Mouse (Mus musculus): ENCODE results near the gene Sox6.
A peak's percentile ranks its signal among the peaks of the same experiment; 100 is the strongest.

Sox6 gene

GRCm38 (mm10) chr7:115485664-115486409 is 552.8 kb downstream of the Sox6 start:
- DNase-seq (ENCODE audit: low read depth): no peak

GRCm38 (mm10) chr7:115477763-115478162 is 560.8 kb downstream of the Sox6 start:
- no peak for DNase-seq (ENCODE audit: low read depth)

GRCm38 (mm10) chr7:115476881-115477665 is 561.5 kb downstream of the Sox6 start:
- DNase-seq (ENCODE audit: low read depth): no peak

- DNase-seq (ENCODE audit: low read depth): no peak
Measured at GRCm38 (mm10) chr7:115475176-115475575, 563.4 kb downstream of the Sox6 start.

GRCm38 (mm10) chr7:115474115-115474514 is 564.5 kb downstream of the Sox6 start:
- DNase-seq (ENCODE audit: low read depth): no peak

- DNase-seq (ENCODE audit: low read depth): no peak
Measured at GRCm38 (mm10) chr7:115472850-115473249, 565.7 kb downstream of the Sox6 start.

DNA sequence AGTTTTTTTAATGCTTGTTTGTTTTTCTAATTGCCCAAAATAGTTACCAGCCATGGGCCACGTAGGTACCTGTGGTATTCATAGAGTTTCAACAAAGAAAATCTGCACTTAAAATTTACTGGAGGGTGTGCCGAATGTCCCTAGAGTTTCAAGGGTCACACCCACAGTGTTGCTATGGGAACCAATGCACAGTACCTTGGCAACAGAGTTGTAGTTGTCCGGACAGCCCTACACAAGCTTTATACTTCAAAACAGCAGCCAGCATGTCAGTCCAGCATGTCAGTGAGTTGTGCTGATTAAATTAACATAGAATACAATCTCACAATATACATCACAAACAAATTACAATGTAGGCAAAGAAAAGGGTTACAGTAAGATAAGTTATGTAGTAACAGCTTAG is 567.1 kb downstream of the Sox6 start:
- no peak for DNase-seq (ENCODE audit: low read depth)

DNA sequence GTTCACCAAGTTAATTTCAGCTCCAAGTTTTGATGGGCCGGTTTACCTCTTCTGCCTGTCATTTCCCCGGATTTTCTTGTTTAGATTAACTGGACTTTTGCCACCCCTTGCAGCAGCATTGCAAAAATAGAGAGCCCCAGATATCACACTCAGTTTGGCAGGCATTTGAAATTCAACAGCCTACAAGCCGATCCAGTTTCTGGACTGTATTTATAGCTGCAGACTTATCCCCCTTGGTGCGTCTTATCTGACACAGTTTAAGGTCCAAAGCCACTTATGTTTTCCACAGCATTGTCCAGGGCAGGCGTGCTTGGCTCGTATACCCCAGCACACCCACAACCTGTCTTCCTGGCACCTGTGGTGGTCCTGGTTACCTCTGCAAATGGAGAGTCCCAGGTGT is 571.8 kb downstream of the Sox6 start:
- DNase-seq (ENCODE audit: low read depth): no peak

DNA sequence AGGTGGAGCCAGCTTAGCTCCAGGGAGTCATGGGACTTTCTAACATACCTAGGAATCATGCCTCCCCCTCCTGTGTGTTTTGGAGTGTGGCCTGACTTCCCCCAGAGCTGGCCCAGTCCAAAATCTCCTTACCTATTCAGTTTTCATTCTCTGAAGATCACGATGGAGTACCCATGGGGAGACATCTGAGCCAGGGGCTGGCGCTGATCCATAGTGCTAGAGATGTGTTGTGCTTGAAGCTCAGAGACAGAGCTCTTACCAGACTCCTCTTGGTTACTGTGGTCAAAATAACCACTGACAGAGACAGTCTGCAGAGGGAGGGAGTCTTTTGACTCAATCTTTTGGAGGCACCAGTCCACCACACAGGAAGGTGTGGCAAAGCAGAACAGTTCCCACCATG is 575.2 kb downstream of the Sox6 start:
- DNase-seq (ENCODE audit: low read depth): no peak

DNA sequence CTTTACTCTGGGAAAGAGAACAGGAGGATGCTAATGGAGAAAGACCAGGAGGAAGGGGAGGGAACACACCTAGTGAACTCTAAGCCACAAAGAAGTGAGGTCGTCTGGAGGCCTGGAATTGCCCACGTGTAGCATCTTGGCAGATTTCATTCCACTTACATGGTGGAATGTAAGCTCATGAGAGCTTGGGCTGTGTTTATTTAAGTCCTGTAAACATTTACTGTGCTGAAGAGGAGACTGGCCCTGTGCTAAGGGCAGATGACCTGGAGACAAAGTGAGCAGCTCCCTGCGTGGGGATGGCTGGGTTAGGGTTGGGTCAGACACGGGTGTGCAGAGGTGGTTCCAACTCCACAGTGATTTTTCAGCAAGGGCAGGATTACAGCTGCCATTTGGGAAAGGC is 576.3 kb downstream of the Sox6 start:
- DNase-seq (ENCODE audit: low read depth): no peak

DNA sequence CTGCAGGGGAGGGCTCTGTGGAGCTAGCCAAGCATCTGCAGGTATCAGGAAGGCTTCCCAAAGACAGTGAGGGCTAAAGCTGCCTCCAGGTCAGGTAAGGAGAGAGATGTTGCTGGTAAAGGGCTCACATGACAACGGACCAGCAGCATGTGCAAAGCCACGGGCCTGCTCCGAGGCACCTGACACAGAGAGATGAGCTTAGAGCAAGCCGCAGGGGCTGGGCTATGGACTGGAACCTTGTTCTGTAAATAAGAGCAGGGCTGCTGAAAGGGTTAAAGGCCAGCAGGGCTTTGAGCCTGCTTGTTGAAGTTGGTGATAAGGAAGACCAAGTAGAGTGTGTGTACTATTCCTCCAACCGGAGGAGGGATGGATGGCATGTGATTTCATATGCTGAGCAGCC is 583.6 kb downstream of the Sox6 start:
- no peak for DNase-seq (ENCODE audit: low read depth)

GRCm38 (mm10) chr7:115453713-115454073 is 584.9 kb downstream of the Sox6 start:
- no peak for DNase-seq (ENCODE audit: low read depth)

DNA sequence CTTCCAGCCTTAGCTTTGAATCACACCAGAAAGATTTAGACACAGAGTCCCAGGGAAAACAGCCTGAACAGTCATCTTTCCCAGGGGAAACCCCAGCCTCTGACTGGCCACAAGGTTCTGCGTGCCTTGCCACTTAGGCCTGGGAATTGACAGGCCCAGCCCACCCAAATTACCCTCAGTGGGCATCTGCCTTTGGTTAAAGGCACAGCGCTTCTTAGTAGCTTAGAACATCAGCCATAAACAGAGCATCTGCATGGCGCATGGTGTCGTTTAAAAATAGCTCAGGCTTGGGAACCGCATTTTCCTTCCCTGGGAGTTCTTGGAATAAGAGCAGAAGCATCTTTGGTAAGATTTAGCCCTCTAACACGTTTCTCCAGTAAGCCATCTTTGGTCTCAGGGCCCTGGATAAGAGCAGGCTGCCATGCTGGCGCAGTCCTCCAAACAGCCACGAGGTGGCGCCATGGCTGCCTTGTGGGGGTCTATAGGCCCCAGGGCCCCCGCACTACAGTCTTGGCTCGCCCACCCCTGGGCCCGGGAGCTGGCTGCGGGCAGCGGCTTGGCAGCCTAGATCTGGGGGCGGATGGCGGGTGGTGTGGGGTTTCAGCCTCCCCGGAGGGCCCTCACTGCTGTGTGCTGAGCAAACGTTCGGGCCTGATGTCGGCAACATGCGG is 585.4 kb downstream of the Sox6 start:
- DNase-seq (ENCODE audit: low read depth): peak; percentile 8

DNA sequence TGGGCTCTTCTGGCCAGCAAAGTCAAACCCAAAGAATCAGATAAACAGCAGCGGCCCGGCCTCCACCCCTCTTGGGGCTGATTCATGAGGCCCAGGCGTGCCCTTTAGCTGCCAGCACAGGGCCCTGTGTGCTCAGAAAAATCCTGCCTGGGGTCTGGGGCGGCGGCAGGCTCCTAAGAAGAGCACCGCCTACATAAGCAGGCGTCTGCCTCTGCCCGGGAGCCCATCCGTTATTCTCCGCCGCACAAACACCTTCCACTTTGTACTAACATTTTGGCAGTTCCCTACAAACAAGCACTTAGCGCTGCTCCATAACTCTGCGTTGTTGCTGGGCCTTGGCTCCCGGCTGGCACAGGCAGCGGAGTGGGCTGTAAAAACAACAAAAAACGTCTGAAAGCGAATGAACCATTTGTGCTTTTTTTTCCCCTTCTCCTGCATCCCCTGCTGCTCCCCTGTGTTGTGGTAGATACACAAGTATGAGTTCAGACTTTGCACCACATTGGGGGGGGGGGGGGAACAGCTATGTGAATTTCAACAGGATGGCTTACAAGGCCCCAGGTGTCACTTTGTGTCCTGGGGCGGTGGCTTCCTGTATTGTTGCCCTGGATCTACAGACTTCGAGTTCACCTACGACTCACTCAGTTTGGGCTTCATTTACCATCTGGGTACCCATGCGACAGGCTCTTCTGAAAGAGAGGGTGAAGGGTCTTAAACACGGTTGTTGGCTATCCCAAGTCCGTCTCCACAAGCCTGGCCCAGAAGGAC is 588.0 kb downstream of the Sox6 start:
- DNase-seq (ENCODE audit: low read depth): no peak

GRCm38 (mm10) chr7:115448403-115449025 is 590.1 kb downstream of the Sox6 start:
- DNase-seq (ENCODE audit: low read depth): no peak

- DNase-seq (ENCODE audit: low read depth): no peak
Measured at GRCm38 (mm10) chr7:115447091-115447490, 591.5 kb downstream of the Sox6 start.

DNA sequence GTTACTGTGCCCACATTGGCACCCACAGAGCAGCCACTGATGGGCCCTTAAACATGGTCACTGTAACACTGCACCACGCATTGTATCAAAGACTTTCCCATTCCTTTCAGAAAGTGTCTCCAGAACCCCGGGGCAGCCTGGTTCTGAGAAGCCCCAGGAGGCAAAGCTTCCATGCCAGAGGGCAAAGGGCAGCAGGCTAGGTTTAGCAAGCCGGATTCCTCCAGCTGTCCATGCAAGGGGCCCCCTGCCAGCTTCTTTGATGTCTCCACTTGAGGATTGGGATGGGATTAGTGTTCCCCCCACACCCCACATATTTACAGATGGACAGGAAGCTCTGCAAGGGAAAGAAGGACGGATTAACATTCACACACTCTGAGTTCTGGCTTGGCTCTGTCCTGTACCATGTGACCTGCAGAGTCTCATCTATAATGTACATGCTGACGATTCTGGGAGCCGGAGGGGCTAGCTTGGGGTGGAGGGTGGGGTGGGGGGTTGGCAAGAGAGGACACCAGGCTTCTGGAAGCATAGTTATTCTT is 592.0 kb downstream of the Sox6 start:
- no peak for DNase-seq (ENCODE audit: low read depth)

- no peak for DNase-seq (ENCODE audit: low read depth)
Measured at GRCm38 (mm10) chr7:115426161-115426982, 612.2 kb downstream of the Sox6 start.

- no peak for DNase-seq (ENCODE audit: low read depth)
Measured at GRCm38 (mm10) chr7:115422828-115423227, 615.8 kb downstream of the Sox6 start.

GRCm38 (mm10) chr7:115420960-115421359 is 617.6 kb downstream of the Sox6 start:
- DNase-seq (ENCODE audit: low read depth): no peak

Data from induced T-regulatory cell, adult 2 months (primary cell).